Mouse (Mus musculus): ENCODE results near the gene Rpain. TPM values are rescaled to one million over a fixed set of nuclear protein-coding genes. Genes with fewer than 3 reads are reported as not detected.

The Rpain gene
- total and polyA plus RNA-seq, 2 experiments from 2014 or later: 20.1 to 60.6 TPM

DNA sequence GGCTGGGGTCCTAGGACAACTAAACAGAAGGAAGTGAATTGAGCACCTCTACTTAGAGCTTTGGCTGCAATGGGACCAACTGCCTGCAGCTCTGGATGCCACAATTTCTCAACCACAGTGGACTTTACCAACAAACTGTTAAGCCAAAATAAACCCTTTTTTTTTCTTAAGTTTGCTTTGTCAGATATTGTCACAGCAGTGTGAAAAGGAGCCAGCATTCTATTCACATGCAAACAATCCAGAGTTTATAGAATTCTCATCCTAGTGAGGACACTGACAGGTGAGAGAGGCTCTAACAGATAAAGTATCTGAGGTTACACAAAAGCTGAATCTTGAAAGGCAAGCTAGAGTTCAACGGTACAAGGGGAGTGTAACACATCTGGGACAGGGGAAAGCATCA lies 47.0 kb downstream of the Rpain start:
- DNase-seq (ENCODE audit: low spot score) (no peak), ATAC-seq (ENCODE audit: low FRiP score) (no peak)
- no peaks in the 10 kb centered on the region for H3K27me3 ChIP-seq (ENCODE audit: insufficient read depth, low read length)
- 89% methylated on average over 1 of the region's 1 CpGs for WGBS
- no peak overlapping the region for H3K27ac ChIP-seq (ENCODE audit: low read depth, low read length)
- peaks cover 8% of the 10 kb centered on the region for H3K4me1 ChIP-seq (ENCODE audit: insufficient read depth, low read length)
- no peaks in the 10 kb centered on the region for H3K9me3 ChIP-seq (ENCODE audit: low read length)
- no peak overlapping the region for H3K9ac ChIP-seq (replicated peaks; ENCODE audit: low read length, poor library complexity, severe bottlenecking)
- TF ChIP-seq CTCF (IDR thresholded peaks at IDR 0.05): no peak
- peaks cover 5% of the 10 kb centered on the region; the same call in 1 of the 2 replicates for H3K36me3 ChIP-seq (ENCODE audit: insufficient read depth, low read length)
- H3K4me2 ChIP-seq (ENCODE audit: low read depth, low read length, poor library complexity, severe bottlenecking): no peak overlapping the region
- no peak overlapping the region for H3K4me3 ChIP-seq (ENCODE audit: low read depth, low read length)

DNA sequence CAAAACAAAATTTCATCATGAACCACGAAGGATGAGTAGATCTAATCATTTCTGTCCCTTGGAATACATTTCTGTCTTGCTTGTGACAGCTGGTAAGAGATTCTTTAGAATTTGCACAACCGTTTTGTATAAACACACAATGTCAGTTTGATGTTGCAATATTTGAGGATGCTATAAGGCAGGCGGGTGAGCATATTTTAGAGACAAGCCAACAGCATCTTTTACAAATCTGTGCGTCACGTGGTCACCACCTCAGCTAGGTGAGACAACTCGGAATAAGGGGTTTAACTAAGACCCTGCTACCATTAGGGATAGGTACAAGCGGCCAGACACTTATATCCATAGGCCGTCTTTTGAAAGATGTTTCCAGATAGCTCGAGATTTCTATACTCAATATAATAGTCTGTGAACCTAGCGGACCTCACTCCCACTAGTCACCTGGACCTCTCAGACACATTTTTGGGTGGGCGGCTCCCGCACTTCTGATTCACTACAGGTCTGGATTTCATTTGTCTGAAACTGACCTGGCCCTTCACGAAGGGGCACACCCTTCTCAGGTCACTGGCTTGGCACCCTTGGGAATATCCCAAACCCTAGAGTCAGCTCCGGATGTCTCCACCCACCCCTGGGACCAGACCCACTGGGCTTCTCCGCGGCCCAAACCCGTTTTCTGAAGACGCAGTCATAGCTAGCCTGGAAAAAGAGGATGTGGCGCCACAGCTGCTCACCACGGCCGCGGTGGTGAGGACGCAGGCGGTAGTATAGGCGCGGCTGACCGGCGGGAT lies 48.6 kb downstream of the Rpain start:
- 7% methylated on average over 22 of the region's 28 CpGs for WGBS
- peaks cover 5% of the 10 kb centered on the region; the same call in 1 of the 2 replicates for H3K36me3 ChIP-seq (ENCODE audit: insufficient read depth, low read length)
- DNase-seq (ENCODE audit: low spot score) (no peak), ATAC-seq (ENCODE audit: low FRiP score) (peak; percentile 27; the same call in 1 of the 2 replicates)
- peak overlapping the region; percentile 93 for H3K9ac ChIP-seq (replicated peaks; ENCODE audit: low read length, poor library complexity, severe bottlenecking)
- H3K9me3 ChIP-seq (ENCODE audit: low read length): no peaks in the 10 kb centered on the region
- peaks cover 8% of the 10 kb centered on the region for H3K4me1 ChIP-seq (ENCODE audit: insufficient read depth, low read length)
- H3K4me2 ChIP-seq (ENCODE audit: low read depth, low read length, poor library complexity, severe bottlenecking): peak overlapping the region; percentile 80
- peak overlapping the region; percentile 91 for H3K4me3 ChIP-seq (ENCODE audit: low read depth, low read length)
- no peak for TF ChIP-seq CTCF (IDR thresholded peaks at IDR 0.05)
- H3K27ac ChIP-seq (ENCODE audit: low read depth, low read length): peak overlapping the region; percentile 87
- H3K27me3 ChIP-seq (ENCODE audit: insufficient read depth, low read length): no peaks in the 10 kb centered on the region

DNA sequence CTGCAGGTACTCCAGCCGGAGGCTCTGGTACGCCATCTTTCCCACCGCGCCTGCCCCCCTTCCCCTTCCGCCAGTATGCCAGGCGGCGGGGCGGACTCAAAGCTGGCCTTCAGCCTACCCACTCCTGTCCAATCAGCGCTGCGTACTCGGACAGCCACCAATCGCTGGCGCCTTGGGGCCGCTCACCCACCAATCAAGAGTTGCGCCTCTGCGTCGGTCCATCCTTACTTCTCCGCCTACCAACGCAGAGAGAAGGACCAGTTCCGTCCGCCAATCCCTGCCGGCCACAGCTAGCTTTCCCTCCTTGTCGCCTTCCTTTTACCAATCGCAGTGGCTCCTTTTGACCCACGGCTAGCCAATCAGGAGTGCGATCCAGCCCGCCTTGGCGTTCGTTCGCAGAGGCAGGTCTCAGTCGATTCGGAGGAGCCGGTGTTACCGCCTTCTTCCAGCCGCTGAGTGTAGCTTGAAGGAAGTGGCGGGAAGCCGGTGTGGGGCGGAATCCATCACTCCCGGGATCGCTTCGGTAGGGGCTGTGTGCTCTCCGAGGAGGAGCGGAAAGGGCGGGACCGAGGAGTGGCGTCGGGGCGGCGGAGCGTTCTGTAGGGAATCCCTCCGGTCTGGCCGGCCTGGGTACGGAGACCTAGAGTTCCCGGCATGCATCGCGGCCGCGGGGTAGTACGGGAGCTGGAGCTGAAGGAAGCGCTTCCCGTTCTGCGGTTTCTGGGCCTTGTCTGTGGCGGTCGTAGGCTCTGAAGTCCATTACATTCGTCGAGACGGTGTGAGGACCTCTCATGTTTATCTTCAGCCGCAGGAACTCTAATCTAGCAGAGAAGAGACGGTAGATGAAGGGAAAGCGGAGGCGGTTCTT lies 49.4 kb downstream of the Rpain start, which contains the start of the genes Mis12 and Derl2:
Mis12 (plus strand) TSS at position 411 of the 868 bp plus-strand sequence.
Derl2 (minus strand) TSS at position 641 of the 868 bp plus-strand sequence.
- Histone ChIP-seq H3K4me1 (ENCODE audit: insufficient read depth, low read length) (peaks cover 8% of the 10 kb centered on the region), H3K9me3 (ENCODE audit: low read length) (no peaks in the 10 kb centered on the region), H3K4me3 (ENCODE audit: low read depth, low read length) (peak within 1 kb of the TSS; percentile 91), H3K27ac (ENCODE audit: low read depth, low read length) (peak within 1 kb of the TSS; percentile 87), H3K27me3 (ENCODE audit: insufficient read depth, low read length) (no peaks in the 10 kb centered on the region), H3K9ac (replicated peaks; ENCODE audit: low read length, poor library complexity, severe bottlenecking) (peak within 1 kb of the TSS; percentile 93), H3K36me3 (ENCODE audit: insufficient read depth, low read length) (no peaks in the 10 kb centered on the region), H3K4me2 (ENCODE audit: low read depth, low read length, poor library complexity, severe bottlenecking) (peak within 1 kb of the TSS; percentile 80)
- DNase-seq (ENCODE audit: low spot score): peak; percentile 100
- no peak for TF ChIP-seq CTCF (IDR thresholded peaks at IDR 0.05)
- WGBS: under 1% methylated on average over 66 of the region's 71 CpGs
- peak; percentile 100 for ATAC-seq (ENCODE audit: low FRiP score)

Other genes with a start within 250 kb of the Rpain start
- 8.7 and 10.0 TPM in 2 replicates for gene Zfp3, start 206.0 kb upstream of the Rpain start, total RNA-seq (2014; rRNA removed)
- gene Zfp3, start 206.0 kb upstream of the Rpain start, polyA plus RNA-seq (2015; fragmentation: Nextera tagmentation; extraction: Ambion mirVana): 9.7 and 10.3 TPM in 2 replicates
- not detected in 2 replicates for gene Scimp, start 157.6 kb upstream of the Rpain start, total RNA-seq (2014; rRNA removed)
- not detected in 2 replicates for gene Scimp, start 157.6 kb upstream of the Rpain start, polyA plus RNA-seq (2015; fragmentation: Nextera tagmentation; extraction: Ambion mirVana)
- 66.4 and 98.4 TPM in 2 replicates for gene Rabep1, start 125.4 kb upstream of the Rpain start, total RNA-seq (2014; rRNA removed)
- gene Rabep1, start 125.4 kb upstream of the Rpain start, polyA plus RNA-seq (2015; fragmentation: Nextera tagmentation; extraction: Ambion mirVana): 102 and 116 TPM in 2 replicates
- 63.8 and 98.6 TPM in 2 replicates for gene Nup88, start 240 bp upstream of the Rpain start, total RNA-seq (2014; rRNA removed)
- 98.2 and 104 TPM in 2 replicates for gene Nup88, start 240 bp upstream of the Rpain start, polyA plus RNA-seq (2015; fragmentation: Nextera tagmentation; extraction: Ambion mirVana)
- 21.9 and 33.2 TPM in 2 replicates for gene C1qbp, start 12.8 kb downstream of the Rpain start, total RNA-seq (2014; rRNA removed)
- gene C1qbp, start 12.8 kb downstream of the Rpain start, polyA plus RNA-seq (2015; fragmentation: Nextera tagmentation; extraction: Ambion mirVana): 189 and 194 TPM in 2 replicates
- gene Dhx33, start 34.2 kb downstream of the Rpain start, total RNA-seq (2014; rRNA removed): 24.0 and 30.0 TPM in 2 replicates
- gene Dhx33, start 34.2 kb downstream of the Rpain start, polyA plus RNA-seq (2015; fragmentation: Nextera tagmentation; extraction: Ambion mirVana): 8.6 and 10.1 TPM in 2 replicates
- gene Mis12, start 49.4 kb downstream of the Rpain start, total RNA-seq (2014; rRNA removed): 7.6 and 11.3 TPM in 2 replicates
- gene Mis12, start 49.4 kb downstream of the Rpain start, polyA plus RNA-seq (2015; fragmentation: Nextera tagmentation; extraction: Ambion mirVana): 12.7 and 13.1 TPM in 2 replicates
- gene Derl2, start 49.6 kb downstream of the Rpain start, total RNA-seq (2014; rRNA removed): 27.7 and 48.4 TPM in 2 replicates
- gene Derl2, start 49.6 kb downstream of the Rpain start, polyA plus RNA-seq (2015; fragmentation: Nextera tagmentation; extraction: Ambion mirVana): 24.0 and 26.1 TPM in 2 replicates
- gene 6330403K07Rik, start 63.3 kb downstream of the Rpain start, total RNA-seq (2014; rRNA removed): 743 and 785 TPM in 2 replicates
- 854 and 864 TPM in 2 replicates for gene 6330403K07Rik, start 63.3 kb downstream of the Rpain start, polyA plus RNA-seq (2015; fragmentation: Nextera tagmentation; extraction: Ambion mirVana)
- gene Nlrp1a, start 174.5 kb downstream of the Rpain start, total RNA-seq (2014; rRNA removed): 0.11 TPM in 1 of 2 replicates, not detected in the other
- gene Nlrp1a, start 174.5 kb downstream of the Rpain start, polyA plus RNA-seq (2015; fragmentation: Nextera tagmentation; extraction: Ambion mirVana): 0.04 TPM in 1 of 2 replicates, not detected in the other

All from midbrain, postnatal 0 days (tissue).